Mouse (Mus musculus) CH12F3 (cell line): ENCODE measurements around the gene Kifc5b.

Experiments used
- in situ Hi-C: fragments of 300-500 bp; cut with MboI; formaldehyde crosslinking; loops from 2 replicates; pipeline ENCODE4 v1.14.3; 2020; ENCODE audit warnings: low sequenced_read_pairs

Gene Kifc5b

DNA sequence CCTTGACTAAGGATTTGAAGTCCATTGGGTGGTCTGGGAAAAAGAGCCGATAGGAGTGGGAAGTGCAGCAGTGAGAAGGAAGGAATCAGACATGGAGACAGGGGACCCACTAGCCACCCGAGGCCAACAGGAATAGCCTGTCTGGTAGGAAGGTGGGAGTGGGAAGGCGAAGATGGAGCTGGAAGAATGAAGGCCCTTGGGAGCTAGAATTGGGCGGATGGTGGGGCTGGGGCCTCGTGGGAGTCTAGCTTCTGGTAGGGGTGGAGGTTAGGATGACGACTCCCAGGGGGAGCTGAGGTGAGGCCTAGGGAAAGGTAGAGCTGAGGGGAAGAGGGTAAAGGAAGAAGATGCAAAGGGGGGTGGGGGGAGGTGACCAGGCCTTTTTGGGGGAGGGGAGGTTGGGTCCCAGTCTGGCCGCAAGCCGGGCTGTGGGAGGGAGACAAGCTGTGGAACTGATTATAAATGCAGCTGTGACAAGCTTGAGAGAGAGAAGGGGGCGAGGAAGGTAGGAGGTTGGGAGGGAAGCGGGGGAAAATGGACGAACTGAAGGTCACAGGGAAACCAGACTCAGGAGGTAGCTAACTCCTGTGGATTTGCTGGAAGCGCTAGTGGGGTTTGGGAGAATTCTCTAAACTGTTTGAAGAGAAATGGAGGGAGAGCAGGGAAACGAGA, 29.1 kb downstream of the Kifc5b start:
- in situ Hi-C loops: no loop called here

DNA sequence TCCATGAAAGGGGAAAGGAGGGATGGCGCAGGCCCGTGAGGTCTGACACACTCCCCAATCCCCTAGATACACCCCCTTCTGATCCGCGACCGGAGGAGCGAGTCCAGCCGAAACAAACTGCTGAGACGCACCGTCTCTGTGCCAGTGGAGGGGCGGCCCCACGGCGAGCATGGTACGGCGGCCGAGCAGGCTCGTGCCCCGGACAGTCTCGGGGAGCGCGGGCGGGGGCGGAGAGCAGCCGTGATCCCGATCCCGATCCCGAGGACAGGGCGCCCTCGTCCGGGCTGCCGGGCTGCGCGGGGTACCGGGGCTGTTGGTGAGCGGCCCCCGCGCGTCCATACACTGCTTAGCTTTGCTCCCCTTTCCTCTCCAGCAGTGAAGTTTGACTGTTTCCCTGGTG, 29.7 kb downstream of the Kifc5b start:
- in situ Hi-C loops: no loop called here

DNA sequence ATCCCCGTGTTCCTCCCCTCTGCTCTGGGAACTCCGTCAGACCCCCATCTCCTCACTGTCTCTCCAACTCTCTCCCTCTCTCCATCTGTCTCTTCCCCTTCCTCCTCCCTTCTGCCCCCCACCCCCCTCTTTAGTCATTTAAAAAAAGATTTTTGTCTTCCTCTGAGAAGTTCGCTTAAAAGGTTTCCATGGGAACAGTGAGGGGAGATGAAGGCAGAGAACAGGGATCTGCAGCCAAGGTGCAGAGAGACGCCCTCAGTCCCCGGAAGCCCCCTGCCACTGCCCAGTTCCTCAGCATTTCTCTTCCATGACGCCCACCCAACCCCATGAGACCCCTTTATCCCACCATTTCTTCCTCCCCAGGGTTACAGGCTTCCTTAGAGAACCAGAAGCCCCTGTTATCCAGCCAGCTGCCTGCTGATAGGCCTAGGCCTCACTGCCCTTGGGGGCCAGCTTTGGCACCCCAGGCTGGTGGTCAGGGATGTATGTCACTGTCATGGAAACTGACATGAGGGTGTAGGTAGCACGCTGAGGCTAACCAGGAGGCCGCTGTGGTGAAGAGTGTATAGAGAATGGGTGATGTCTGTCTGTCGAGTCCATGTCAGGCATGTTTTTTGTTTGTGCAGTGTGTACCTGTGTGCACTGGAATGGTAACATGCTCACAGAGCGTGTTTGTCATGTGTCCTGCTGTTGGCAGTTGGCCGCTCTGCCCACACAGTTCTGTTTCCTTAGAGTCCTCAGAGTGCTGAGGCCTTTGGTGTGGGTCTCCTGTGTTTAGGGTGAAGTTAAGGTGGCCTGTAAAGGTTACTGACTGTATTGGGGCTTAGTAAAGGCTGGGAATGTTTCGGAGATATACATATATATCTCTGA, 30.6 kb downstream of the Kifc5b start:
- in situ Hi-C loops: no loop called here

DNA sequence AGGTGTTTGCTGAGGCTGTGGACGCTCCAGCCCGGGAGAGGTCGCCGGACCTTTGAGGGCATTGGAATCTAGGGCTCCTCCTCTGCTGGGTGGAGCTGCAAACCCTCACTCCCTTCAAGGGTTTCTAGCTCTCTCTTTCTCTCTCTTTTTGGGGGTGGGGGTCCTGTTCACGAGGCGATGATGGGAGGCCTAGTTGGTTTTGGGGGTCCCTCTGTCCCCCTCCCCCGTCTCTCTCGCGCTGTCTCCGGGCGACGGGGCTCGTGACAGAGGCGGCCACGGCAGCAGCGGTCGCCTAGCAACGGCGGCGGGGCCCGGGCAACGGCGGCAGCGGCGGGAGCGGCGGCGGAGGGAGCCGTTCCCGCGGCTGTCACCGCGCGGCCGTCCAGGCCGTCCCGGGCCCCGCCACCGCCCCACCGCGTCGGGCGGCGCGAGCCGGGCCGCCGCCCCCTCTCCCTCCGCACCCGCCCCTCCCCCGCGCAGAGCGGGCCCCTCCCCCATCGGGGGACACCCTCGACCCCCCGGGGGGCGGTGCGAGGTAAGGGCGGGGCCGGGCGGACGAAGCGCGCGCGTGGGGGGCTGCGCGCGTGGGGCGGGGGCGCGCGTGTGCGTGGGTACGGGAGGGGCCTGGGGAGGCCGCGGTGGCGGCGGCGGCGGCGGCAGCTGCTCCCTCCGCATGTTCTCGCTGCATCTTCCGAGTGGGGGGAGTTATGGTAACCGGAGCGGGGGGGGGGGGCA, 31.6 kb downstream of the Kifc5b start:
- in situ Hi-C loops: no loop called here

DNA sequence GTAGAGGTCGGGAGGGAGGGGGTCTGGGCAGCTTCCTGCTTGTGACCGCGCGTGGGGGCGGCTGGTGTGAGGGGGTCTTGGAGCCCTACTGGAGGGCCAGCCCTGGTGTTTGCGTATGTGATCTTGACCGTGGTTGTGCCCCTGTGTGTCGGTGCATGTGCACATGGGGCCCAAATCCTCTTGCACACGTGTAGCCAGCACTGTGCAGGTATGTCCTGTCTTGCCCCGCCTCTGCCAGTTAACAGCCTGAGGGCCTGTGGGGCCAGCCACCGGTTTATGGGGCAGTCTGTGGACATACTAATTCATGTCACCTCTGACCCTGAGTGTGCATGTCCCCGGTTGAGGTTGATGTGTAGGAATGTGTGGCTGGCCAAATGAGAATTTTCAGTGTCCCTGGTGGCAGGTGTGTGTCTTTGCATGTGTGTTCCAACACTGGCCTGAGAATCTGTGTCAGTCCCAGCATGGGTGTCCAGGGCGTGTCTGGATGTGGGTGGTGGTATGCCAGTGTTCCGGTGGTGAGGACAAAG, 32.2 kb downstream of the Kifc5b start:
- in situ Hi-C loops: no loop called here

DNA sequence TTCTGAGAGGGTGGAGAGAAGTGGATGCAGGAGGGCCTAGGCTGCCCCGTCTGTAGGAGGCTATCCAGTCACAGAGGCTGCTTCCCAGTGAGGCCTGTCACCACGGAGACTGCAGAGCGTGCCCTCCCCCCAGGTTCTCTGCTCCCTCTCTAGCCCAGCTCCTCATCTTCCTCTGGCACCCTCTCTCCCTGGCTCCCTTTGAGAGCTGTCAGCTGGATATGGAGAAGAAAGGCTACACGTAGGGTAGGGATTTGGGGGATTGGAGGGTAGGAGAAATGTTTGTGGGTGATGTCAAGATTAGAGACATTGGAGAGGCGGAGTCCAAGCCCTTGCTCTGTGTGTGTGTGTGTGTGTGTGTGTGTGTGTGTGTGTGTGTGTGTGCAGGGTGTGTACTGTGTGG, 33.0 kb downstream of the Kifc5b start:
- in situ Hi-C loops: no loop called here

DNA sequence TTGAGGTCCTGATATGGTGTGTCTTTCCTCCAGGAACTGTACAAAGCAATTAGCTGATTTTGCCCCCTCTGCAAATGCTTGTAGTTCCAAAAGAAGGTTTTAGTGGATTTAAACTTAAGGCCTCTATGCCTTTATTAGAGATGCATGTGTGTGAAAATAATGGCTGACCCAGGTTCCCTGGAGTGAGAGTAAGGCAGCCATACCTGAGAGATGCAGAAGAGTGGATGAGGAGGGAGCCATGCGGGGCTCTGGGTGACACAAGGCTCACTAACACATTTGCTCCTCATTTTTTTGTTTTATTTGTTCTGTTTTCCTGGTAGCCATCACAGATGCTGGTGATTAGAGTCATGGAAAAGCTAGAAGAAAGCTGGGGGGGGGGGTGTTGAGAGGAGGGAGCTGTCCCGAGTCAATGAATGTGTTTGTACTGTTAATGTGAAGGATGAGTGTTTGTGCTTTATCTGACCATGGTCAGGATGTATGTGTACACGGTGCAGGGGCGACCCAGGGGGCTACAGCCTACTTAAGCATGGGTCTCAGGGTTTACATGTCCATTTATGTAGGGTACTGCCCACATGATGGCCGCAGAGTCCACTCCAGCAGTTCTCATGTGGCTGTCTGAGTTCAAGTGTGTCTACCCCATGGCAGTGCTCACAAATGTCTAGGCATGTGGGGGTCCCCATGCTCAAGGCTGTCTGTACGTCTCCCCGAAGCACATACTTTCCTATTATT, 33.8 kb downstream of the Kifc5b start:
- in situ Hi-C loops: no loop called here

DNA sequence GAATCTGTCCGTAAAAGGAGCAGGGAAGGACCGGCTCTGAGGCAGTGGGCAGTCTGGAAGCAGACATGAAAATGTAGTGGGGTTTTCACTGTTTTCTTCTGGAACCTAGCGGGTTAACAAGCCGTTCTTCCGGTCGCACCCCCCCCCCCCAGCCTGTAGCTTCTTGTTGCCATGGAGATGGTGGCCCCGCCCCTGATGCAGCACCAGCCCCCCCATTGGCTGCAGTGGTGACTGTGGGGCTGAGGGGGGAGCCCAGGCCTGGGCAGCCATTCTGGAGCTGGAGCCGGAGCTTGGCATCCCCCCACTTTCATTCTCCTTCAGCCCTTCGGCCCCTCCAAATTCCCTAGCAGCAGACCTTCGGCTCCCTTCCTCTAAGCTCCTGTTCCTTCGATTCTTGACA, 34.5 kb downstream of the Kifc5b start:
- in situ Hi-C loops: no loop called here

DNA sequence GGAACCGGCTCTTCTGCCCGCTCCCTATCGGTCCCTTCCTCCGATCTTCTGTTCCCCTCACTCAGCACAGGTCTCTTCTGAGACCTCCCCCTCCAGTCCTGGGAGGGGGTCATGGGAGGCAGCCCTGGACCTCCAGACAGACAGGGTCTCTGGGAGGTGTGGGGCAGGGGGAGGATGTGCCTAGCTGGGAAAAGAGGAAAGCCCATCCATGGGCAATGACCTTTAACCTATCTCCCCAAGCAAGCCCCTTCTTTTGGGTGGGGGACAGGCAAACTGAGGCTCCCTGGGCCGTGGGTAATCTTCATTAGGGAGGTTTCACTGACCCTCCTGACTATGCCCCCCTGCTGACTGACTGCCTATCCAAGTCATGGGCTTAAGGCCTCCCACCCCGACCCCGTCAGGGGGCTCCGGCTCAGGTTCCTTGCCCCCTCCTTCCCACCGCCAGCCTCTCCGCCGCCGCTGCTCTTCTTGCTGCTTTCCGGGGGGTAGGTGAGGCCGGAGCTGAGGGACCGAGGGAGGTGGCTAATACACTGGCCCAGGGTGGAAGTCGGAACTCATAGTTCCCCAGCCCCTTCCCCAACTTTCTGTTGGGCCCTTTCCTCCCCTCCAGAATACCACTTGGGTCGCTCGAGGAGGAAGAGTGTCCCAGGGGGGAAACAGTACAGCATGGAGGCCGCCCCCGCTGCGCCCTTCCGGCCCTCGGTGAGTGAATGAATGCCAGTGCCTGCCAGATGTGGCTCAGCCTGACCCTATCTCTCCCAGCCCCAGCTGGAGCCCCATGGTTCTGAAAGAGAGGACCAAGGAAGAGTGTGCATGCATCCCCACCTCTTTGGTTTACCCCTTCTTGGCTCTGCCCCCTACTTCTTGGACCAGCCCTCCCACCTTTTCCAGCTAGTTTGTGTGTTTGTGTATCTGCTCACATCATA, 35.3 kb downstream of the Kifc5b start:
- in situ Hi-C loops: no loop called here

DNA sequence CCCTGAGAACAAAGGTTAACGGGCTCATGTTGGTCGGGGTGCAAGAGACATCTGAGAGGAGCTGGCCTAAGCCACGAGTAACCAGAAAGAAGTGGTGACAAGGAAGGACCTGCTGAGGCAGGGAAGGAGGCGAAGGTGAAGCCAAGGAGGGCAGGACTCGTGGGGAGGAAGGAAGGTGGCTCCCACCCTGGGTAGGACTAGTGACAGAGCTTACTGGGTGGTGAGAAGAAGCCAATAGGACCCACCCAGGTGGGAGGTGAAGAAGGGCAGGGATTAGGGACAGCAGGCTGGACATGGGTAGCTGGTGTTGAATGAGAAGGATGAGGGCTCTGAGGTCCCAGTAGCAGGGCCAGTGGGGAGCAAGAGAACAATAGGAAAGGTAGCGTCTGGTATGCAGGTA, 36.3 kb downstream of the Kifc5b start:
- in situ Hi-C loops: no loop called here

DNA sequence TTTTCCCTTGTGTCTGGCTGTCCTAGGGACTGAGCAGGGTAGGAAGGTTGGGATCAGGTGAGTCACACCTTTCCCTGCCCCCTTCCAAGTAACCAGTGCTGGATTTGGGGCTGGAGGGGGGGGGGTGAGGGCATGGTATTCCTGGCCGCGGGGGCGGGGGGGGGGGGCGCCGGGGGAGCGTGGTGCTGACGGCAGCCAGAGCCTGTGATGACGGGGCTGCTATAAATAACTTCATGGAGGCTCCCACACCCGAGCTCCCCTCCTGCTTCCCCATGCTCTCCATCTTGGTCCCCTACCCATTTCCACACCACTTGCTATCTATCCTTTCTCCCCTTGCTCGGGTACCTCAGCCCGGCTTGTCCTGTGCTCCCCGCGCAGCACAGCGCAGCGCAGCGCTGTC, 36.8 kb downstream of the Kifc5b start:
- in situ Hi-C loops: no loop called here

DNA sequence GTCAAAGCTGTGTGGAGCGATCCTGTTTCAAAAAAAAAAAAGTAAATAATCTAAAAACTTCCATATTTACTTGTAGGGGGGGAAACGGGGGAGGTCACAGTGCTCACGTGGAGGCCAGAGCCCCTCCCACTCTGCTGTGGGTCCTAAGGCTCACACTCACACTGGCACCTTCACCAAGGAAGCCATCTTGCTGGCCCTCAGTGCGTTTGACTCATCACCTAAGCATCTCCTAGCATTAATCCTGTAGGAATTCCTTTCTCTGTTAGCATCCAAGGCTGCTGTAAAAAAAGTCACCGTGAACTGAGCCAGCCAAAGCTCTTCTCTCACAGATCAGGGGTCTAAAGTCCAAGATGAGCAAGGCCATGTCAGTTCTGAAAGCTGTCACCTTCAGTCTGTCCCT, 39.4 kb downstream of the Kifc5b start:
- in situ Hi-C loops: no loop called here

DNA sequence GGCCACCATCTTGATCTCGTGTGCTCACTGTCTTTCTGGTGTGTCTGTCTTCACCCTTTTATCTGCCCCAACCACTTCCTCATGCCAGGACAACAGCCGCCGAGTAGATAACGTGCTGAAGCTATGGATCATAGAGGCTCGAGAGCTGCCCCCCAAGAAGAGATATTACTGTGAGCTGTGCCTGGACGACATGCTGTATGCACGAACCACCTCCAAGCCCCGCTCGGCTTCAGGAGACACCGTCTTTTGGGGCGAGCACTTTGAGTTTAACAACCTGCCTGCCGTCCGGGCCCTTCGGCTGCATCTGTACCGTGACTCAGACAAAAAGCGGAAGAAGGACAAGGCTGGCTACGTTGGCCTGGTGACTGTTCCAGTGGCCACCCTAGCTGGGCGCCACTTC, 40.0 kb downstream of the Kifc5b start:
- in situ Hi-C loops: no loop called here

DNA sequence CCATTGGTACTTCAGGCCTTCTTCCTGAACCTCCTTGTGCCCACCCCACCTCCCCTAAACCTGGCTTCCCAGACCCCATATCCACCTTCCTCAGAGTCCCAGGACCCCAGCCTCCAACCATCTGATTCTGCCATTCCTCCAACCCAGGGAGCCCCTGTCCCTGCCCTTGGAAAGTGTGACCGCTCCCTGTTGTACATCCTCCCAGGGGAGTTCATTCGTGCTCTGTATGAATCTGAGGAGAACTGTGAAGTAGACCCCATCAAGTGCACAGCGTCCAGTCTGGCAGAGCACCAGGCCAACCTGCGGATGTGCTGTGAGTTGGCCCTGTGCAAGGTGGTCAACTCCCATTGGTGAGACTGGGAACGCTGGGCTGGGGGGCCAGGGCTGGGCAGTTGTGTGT, 41.0 kb downstream of the Kifc5b start:
- in situ Hi-C loops: no loop called here

DNA sequence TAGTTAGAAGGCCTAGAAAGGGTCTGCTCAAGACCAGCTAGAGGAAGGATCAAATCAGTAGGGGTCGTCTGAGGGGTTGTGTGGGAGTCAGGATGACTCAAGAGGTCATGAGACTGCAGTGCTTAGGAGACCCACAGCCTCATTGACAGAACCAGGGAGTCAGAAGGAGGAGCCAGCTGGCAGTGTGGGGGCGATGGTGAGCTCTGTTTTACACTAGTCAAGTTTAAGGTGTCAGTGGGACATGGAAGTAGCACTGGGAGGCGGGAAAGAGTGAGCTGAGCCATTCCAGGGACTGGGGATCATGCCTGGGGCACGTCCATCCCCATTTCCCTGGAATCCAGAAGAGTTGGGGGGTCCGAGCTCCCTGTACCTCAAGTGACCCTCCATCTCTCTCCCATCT, 42.0 kb downstream of the Kifc5b start:
- in situ Hi-C loops: no loop called here

DNA sequence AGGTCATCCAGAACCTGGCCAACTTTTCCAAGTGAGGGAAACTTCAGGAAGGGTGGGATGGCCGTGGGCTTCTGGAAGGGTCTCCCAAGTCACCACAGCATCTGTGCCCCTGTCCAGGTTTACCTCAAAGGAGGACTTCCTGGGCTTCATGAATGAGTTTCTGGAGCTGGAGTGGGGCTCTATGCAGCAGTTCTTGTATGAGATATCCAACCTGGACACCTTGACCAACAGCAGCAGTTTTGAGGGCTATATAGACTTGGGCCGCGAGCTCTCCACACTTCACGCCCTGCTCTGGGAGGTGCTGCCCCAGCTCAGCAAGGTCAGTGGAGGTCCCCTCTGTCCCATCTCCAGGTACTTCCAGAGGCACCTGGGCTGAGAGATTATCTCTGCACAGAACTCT, 42.9 kb downstream of the Kifc5b start:
- in situ Hi-C loops: no loop called here

DNA sequence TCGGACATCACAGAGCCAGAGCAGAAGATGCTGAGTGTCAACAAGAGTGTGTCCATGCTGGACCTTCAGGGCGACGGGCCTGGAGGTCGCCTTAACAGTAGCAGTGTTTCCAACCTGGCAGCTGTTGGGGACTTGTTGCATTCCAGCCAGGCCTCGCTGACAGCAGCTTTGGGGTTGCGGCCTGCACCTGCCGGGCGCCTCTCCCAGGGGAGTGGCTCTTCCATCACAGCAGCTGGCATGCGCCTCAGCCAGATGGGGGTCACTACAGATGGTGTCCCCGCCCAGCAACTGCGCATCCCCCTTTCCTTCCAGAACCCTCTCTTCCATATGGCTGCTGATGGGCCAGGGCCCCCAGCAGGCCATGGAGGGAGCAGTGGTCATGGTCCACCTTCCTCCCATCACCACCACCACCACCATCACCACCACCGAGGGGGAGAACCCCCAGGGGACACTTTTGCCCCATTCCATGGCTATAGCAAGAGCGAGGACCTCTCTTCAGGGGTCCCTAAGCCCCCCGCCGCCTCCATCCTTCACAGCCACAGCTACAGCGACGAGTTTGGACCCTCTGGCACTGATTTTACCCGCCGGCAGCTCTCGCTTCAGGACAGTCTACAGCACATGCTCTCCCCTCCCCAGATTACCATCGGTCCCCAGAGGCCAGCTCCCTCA, 44.8 kb downstream of the Kifc5b start:
- in situ Hi-C loops: no loop called here

DNA sequence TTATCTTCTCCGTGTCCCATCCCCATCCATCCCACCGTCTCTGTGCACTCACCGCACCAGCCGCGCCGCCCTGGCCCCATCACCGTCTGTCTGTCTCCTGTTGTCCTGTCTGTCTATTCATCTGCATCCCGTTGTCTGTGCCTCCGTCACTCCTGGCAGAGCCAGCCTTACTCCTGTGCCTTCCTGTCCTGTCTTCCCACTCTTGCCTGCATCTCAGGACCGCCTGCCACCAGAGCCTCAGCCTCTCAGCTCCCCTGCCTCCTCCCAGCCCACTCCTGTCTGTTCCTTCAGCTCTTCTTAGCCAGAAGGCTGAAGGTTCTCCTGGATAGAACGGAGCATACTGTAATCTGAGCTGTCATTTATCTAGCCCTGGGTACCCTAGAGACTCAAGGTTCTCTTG, 50.1 kb downstream of the Kifc5b start:
- in situ Hi-C loops: no loop called here

DNA sequence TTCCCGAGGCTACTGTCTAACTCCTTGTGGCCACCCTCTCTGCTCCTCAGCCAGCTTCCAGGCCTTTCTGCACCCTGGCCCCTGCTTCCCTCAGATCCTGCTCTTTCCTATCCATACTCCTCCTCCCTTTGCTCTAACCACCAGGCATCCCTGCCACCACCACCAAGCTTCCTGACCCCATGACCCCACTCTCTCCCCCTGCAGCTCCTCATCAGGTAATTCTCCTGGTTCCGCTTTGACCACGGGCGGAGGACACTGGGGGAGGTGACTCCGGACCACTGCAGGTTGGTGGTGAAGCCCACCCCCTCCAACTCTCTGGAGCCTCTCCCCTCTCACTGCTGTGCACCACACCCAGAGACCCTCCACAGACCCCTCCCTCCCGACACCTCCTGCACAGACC, 50.6 kb downstream of the Kifc5b start:
- in situ Hi-C loops: no loop called here
